Mouse (Mus musculus): Measurements from ENCODE around the gene Maf. TPM values are rescaled to one million over a fixed set of nuclear protein-coding genes. Genes with fewer than 3 reads are reported as not detected.

Maf gene
- polyA plus RNA-seq (2012) = 0.26 TPM in 2 replicates

- H3K4me1 ChIP-seq (ENCODE audit: control insufficient read depth) = no peaks in the 10 kb centered on the region
- peaks cover 45% of the 10 kb centered on the region for H3K27me3 ChIP-seq (ENCODE audit: control insufficient read depth)
- H3K36me3 ChIP-seq (ENCODE audit: control insufficient read depth) = no peaks in the 10 kb centered on the region
- no peaks in the 10 kb centered on the region for H3K9me3 ChIP-seq (ENCODE audit: control insufficient read depth, low read length)
- TF ChIP-seq TAL1 (IDR thresholded peaks at IDR 0.05; ENCODE audit: low read length) (no peak), GATA1 (IDR thresholded peaks at IDR 0.05; ENCODE audit: low read length) (no peak)
- peak within 1 kb of the TSS; percentile 44 for H3K4me3 ChIP-seq (replicated peaks)
Measured at GRCm38 (mm10) chr8:115707731-115708590, at the start of gene Maf. Maf (minus strand) TSS chr8:115707794.

- Histone ChIP-seq H3K9me3 (ENCODE audit: control insufficient read depth, low read length) (0 out of 2 replicates have a peak, but pooled peaks cover 4% of the 10 kb centered on the region), H3K4me1 (ENCODE audit: control insufficient read depth) (no peaks in the 10 kb centered on the region), H3K27me3 (ENCODE audit: control insufficient read depth) (no peaks in the 10 kb centered on the region), H3K4me3 (replicated peaks) (no peak overlapping the region), H3K36me3 (ENCODE audit: control insufficient read depth) (no peaks in the 10 kb centered on the region)
- TF ChIP-seq TAL1 (IDR thresholded peaks at IDR 0.05; ENCODE audit: low read length) (no peak), GATA1 (IDR thresholded peaks at IDR 0.05; ENCODE audit: low read length) (no peak)
Measured at GRCm38 (mm10) chr8:115756965-115757364, 49.4 kb upstream of the Maf start.

GRCm38 (mm10) chr8:115756027-115756426 is 48.4 kb upstream of the Maf start:
- Histone ChIP-seq H3K4me3 (replicated peaks) (no peak overlapping the region), H3K9me3 (ENCODE audit: control insufficient read depth, low read length) (0 out of 2 replicates have a peak, but pooled peaks cover 4% of the 10 kb centered on the region), H3K4me1 (ENCODE audit: control insufficient read depth) (no peaks in the 10 kb centered on the region), H3K27me3 (ENCODE audit: control insufficient read depth) (no peaks in the 10 kb centered on the region), H3K36me3 (ENCODE audit: control insufficient read depth) (no peaks in the 10 kb centered on the region)
- TF ChIP-seq TAL1 (IDR thresholded peaks at IDR 0.05; ENCODE audit: low read length) (no peak), GATA1 (IDR thresholded peaks at IDR 0.05; ENCODE audit: low read length) (no peak)

GRCm38 (mm10) chr8:115754694-115755093 is 47.1 kb upstream of the Maf start:
- TF ChIP-seq GATA1 (IDR thresholded peaks at IDR 0.05; ENCODE audit: low read length) (no peak), TAL1 (IDR thresholded peaks at IDR 0.05; ENCODE audit: low read length) (no peak)
- no peaks in the 10 kb centered on the region for H3K36me3 ChIP-seq (ENCODE audit: control insufficient read depth)
- H3K27me3 ChIP-seq (ENCODE audit: control insufficient read depth) = no peaks in the 10 kb centered on the region
- H3K9me3 ChIP-seq (ENCODE audit: control insufficient read depth, low read length) = 0 out of 2 replicates have a peak, but pooled peaks cover 2% of the 10 kb centered on the region
- H3K4me1 ChIP-seq (ENCODE audit: control insufficient read depth) = no peaks in the 10 kb centered on the region
- H3K4me3 ChIP-seq (replicated peaks) = no peak overlapping the region

- no peaks in the 10 kb centered on the region for H3K9me3 ChIP-seq (ENCODE audit: control insufficient read depth, low read length)
- no peaks in the 10 kb centered on the region for H3K36me3 ChIP-seq (ENCODE audit: control insufficient read depth)
- no peaks in the 10 kb centered on the region for H3K27me3 ChIP-seq (ENCODE audit: control insufficient read depth)
- H3K4me3 ChIP-seq (replicated peaks) = no peak overlapping the region
- H3K4me1 ChIP-seq (ENCODE audit: control insufficient read depth) = no peaks in the 10 kb centered on the region
- no peak for TF ChIP-seq GATA1 (IDR thresholded peaks at IDR 0.05; ENCODE audit: low read length)
- TF ChIP-seq TAL1 (IDR thresholded peaks at IDR 0.05; ENCODE audit: low read length) = no peak
Measured at GRCm38 (mm10) chr8:115753801-115754200, 46.2 kb upstream of the Maf start.

GRCm38 (mm10) chr8:115747426-115747825 is 39.8 kb upstream of the Maf start:
- no peak overlapping the region for H3K4me3 ChIP-seq (replicated peaks)
- no peaks in the 10 kb centered on the region for H3K36me3 ChIP-seq (ENCODE audit: control insufficient read depth)
- H3K27me3 ChIP-seq (ENCODE audit: control insufficient read depth) = no peaks in the 10 kb centered on the region
- H3K4me1 ChIP-seq (ENCODE audit: control insufficient read depth) = no peaks in the 10 kb centered on the region
- TF ChIP-seq TAL1 (IDR thresholded peaks at IDR 0.05; ENCODE audit: low read length) = no peak
- no peaks in the 10 kb centered on the region; the same call in 1 of the 2 replicates for H3K9me3 ChIP-seq (ENCODE audit: control insufficient read depth, low read length)

- Histone ChIP-seq H3K36me3 (ENCODE audit: control insufficient read depth) (no peaks in the 10 kb centered on the region), H3K9me3 (ENCODE audit: control insufficient read depth, low read length) (no peaks in the 10 kb centered on the region; the same call in 1 of the 2 replicates), H3K27me3 (ENCODE audit: control insufficient read depth) (no peaks in the 10 kb centered on the region), H3K4me1 (ENCODE audit: control insufficient read depth) (no peaks in the 10 kb centered on the region), H3K4me3 (replicated peaks) (no peak overlapping the region)
- no peak for TF ChIP-seq GATA1 (IDR thresholded peaks at IDR 0.05; ENCODE audit: low read length)
- TF ChIP-seq TAL1 (IDR thresholded peaks at IDR 0.05; ENCODE audit: low read length) = no peak
Measured at GRCm38 (mm10) chr8:115745648-115746047, 38.1 kb upstream of the Maf start.

- Histone ChIP-seq H3K36me3 (ENCODE audit: control insufficient read depth) (no peaks in the 10 kb centered on the region), H3K27me3 (ENCODE audit: control insufficient read depth) (no peaks in the 10 kb centered on the region), H3K9me3 (ENCODE audit: control insufficient read depth, low read length) (no peaks in the 10 kb centered on the region; the same call in 1 of the 2 replicates), H3K4me3 (replicated peaks) (no peak overlapping the region), H3K4me1 (ENCODE audit: control insufficient read depth) (no peaks in the 10 kb centered on the region)
- TF ChIP-seq TAL1 (IDR thresholded peaks at IDR 0.05; ENCODE audit: low read length) (no peak), GATA1 (IDR thresholded peaks at IDR 0.05; ENCODE audit: low read length) (no peak)
Measured at GRCm38 (mm10) chr8:115743441-115743840, 35.8 kb upstream of the Maf start.

DNA sequence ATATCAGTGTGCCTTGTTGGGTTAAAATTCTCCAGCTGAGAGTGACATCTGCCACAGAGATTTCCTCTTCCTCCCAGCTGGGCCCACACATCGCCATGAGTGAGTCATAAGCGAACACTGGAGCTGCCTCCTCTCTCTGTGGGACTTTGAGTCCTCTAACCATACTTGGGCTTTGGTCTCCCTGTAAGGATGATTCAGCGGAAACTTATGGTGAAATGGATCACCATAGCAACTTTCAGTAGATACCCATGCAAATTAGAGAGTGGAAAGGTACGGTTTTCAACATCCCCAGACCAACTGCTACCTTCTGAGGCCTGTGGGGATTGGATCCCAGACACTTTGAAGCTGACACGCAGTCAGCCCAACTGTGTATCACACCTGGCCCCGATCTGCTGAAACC is 35.1 kb upstream of the Maf start:
- TF ChIP-seq GATA1 (IDR thresholded peaks at IDR 0.05; ENCODE audit: low read length) (no peak), TAL1 (IDR thresholded peaks at IDR 0.05; ENCODE audit: low read length) (no peak)
- H3K4me3 ChIP-seq (replicated peaks) = no peak overlapping the region
- H3K36me3 ChIP-seq (ENCODE audit: control insufficient read depth) = no peaks in the 10 kb centered on the region
- H3K27me3 ChIP-seq (ENCODE audit: control insufficient read depth) = no peaks in the 10 kb centered on the region
- H3K4me1 ChIP-seq (ENCODE audit: control insufficient read depth) = no peaks in the 10 kb centered on the region
- no peaks in the 10 kb centered on the region; the same call in 1 of the 2 replicates for H3K9me3 ChIP-seq (ENCODE audit: control insufficient read depth, low read length)

All from erythroblast, embryonic 14.5 days (primary cell).